Mouse (Mus musculus) monocyte, adult 2 months (primary cell): ENCODE measurements at regions not wholly inside any gene's neighbourhood (a gene's known extent, or its start where the extent isn't known, plus 50 kb on each side); places are given as distances from the start of the nearest gene placed in this dataset.
"Not testable (repeated sequence)": the region's sequence is repeated elsewhere in the genome, so short reads cannot be mapped to it uniquely, and the experiment has no call there.

Experiments used
- DNase-seq, 2 experiments: peaks; one replicate each; pipeline ENCODE4 v3.0.0; 2022; ENCODE audit warnings: low spot score in 2 of 2, low read depth in 1 of 2

DNA sequence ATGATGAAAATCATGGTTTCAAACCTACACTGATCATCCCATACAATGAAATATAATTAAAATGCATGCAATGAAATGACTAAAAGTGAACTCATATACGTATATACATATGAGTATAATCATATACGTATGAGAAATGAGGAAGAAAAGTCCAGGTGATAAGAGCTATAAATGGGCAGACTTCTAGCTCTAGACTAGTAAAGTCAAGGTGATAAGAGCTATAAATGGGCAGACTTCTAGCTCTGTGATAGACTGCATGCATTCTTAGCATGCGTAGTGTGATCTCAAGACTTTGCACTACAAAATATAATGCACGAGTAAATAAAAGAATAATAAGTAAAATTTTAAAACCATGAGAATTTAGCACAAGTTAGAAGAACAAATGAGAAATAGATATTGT, 606.2 kb upstream of the Gpc5 start:
- DNase-seq: no peak

DNA sequence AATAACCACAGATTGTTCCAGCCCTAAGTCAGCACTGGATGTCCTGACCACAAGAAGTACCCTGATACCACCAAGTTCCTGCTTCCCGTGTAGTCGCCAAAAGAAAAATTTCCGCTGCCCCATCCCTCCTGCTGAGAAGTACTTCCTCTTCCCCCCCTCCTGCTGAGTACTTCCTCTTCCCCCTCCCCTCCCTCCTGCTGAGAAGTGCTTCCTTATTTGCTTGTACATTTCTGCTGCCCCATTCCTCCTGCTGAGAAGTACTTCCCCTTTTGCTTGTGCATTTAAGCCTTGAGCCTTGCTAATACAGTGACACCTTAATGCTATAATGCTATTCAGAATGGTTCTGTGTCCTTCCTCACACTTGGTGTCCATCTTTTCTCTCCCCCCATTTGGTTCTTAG, 598.6 kb upstream of the Gpc5 start:
- not testable (repeated sequence) for DNase-seq

DNA sequence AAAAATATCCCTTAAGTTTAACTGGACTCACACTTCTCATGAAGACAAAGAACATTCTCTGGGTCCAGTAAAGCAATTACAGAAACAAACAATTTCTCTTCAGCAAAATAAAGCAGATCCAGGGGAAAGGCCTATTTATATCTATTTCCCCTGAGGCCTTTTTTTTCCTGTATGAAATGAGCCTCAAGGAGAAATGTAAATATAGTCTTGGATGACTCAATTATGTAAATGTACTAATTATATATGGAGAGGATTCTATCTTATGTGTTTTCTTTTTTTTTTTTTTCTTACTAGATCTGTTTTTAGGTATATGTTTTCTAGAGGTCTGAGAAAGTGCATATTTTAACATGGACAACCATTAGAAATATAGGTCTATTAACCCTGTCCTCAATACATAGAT, 587.0 kb upstream of the Gpc5 start:
- DNase-seq: no peak

DNA sequence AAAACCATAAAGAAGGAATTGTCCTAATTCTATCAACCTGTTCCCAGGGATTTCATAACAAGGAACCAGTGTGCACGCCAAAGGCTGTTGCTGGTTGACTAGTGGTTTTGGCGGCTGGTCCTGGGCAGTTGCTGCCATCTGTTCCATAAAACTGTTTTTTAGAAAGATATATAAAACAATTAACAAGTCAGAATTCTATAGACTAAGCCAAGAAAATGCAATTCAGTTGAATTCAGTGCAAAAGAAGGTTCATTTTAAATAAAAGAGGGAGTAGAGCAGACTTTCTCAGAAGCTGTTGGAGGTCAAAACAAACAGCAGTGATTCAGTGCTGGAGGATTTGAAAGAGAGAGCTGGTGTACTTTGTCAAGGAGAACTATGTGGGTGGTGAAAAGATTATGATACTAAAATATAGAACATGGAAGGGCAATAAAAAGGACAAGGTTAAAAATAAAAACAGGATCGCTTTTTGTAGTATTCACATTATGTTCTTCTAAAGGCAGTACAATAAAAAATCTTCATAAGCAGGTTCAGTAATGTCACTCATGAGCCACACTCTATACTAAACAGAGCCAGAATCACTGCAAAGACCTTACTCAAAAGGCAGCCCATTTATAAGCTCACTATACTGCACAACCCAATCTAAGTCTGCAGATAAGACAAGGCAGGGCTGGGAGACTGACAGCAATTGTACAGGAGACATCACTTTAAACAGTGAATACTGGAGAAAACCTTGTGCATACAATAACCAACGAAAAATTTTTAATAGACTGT, 543.9 kb upstream of the Gpc5 start:
- DNase-seq: no peak

DNA sequence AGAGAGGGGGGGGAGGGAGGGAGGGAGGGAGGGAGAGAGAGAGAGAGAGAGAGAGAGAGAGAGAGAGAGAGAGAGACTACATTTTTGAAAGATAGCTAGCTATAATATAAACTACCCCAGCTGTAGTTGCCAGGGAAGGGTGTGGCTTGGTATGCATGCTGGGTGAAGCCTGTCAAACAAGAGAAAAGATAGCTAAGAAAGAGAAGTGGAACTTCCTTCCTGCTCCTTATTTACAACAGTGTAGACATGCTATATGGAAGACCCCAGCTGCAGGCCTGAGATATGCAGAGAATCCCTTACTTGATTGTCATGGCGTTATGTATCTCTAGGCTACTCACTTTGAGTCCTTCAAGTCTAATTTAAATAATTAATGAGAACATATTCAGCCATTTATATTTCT, 542.9 kb upstream of the Gpc5 start:
- no peak for DNase-seq

DNA sequence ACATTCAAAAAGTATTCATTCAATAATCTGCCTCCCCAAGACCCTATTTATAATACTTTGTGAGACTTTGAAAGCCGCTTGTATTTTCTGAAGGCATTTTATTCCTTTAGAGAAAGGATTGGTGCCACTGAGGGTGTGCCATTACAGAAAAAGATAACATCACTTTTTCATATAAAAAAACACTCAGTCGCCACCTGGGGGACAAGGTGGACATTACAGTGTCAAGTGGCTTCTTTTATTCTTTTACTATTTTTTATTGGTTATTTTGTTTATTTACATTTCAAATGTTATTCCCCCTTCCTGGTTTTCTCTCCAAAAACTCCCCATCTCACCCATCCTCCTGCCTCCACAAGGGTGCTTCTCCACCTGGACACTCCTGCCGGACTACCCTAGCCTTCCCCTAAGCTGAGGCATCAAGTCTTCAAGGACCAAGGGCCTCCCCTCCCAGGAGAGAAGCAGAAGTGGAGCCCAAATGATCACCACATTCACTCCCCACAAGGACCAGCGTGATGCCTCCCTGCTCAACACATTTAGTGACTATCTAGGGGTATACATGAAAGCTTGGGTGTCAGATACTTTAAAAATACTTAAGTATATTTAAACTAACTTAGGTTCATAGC, 525.5 kb upstream of the Gpc5 start:
- no peak for DNase-seq

DNA sequence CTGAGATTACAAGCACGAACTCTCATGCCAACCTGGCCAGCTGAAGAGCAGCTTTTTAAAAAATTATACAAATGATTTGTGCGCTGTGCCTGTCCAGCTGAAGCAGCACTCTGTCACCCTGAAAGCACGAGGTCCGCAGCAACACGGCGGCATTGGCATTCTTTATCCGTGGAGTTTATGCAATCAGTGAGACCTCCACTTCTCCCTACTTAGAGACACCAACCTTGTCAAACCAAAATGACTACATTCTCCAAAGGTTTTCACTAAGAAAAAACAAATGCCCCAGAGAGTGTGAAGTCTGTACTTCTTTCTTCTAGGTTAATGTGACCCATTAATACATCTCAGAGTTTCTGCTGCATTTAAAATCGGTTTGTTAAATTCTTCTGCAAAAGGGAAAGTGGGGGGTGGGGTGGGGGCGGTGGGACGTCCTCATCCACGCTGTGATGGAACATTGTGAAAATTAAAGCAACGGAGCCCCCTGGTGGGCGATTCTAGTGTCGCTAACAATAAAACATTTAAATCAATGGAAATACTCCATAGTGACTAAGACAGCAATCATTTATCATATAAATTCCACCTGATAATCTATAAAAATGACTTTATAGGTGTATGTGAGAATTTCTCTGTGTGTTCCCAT, 524.2 kb upstream of the Gpc5 start:
- DNase-seq: no peak

DNA sequence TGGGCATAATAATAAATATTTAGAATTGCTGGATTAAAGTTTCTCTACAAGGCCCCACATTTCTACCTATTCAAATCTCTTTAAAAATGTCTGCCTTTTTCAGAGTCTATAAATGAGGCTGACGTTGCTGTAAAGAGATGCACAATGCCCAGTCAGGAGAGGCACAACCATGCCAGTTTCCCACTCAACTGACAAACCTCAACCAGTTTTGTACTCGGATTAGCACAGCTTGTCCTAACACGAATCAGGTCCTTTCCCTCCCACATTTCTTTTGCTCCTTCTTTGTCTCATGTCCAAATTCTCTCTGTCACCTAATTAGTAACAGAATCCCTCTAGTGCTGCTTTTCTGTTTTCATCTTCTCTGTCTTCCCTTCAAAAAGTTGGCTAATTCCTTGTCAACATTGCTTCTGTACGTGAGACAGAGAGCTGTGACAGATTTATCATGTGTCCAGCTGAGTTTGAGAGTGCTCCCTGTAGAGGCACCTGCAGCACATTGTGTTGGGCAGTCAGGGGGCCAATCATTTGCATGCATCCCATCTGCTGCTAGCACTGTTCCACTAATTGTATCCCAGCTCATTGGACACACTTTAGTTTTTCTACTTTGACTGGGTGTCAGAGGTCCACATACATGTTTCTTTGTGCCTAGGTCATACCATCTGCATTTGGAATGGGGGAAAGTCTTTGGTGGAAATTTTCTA, 504.5 kb upstream of the Gpc5 start:
- DNase-seq: no peak

DNA sequence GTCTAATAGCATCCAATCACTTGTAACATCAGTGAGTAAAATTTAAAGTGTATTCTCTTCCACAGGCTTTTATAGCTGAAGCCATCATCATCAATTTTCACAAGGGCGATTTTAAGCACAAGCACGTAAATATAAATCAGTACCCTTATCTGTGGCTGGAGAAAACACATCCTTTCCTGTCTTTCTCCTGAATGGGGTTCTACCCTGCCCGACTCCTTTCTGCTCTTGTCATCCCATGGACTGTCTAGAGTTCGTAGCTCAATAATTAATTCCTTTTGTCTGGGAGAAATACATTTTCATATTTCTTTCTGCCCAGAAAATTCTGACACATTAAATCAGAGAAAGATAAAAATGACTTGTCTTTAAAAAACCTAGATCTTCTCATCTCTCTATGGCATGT, 482.7 kb upstream of the Gpc5 start:
- DNase-seq: no peak

DNA sequence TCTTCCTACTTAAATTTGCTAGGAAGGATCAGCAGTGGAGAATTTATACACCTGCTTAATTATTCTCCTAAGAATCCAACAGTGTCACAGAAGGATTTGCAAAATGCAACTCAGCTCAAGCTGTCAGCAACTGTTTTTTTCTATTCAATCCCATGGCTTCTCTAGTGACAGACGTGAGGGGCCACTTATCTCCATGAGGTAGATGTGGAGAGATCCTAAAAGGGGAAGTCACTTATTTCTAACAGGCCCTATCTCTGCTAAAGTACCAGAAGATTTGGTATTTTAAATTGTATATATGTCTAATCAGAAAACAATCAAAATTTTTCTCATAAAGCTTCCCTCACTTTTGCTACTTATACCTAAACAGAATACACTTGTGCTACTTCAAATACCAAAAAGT, 479.6 kb upstream of the Gpc5 start:
- no peak for DNase-seq

DNA sequence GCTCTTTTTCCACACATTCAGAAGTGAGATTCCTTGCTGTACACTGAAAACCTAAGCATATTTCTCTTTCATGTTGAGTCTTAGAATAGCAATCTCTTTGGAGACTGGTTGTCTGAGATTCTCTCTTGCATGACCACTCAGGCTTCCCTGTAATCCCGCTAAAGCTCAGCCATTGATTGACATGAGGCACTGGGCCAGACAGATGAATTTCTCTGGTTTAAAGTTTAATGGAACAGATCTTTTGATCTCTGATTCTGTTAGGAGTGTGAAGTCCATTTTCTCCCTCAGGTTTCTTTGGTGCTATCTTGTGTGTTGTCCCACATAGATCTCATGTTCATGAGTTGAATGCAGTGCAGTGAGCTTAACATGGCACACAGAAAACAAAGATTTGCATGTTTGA, 435.4 kb upstream of the Gpc5 start:
- no peak for DNase-seq

DNA sequence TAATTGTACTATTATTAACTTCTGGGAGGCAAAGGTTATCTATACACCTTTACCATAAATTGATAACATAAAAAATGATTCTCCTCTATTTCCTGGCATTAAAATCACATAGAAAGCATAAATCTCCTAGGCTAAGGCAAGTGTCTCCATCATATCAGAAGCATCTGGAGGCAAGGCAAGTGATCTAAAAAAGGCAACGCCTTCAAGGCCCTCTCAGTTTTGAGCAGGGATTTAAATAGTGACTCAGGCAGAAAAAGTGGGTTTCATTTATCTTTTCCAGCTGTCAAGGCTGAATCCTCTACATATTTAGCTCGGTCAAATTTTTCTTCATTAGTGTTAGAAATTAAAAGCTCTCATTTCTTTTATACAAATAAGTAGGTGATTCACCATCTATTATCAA, 430.0 kb upstream of the Gpc5 start:
- DNase-seq: no peak

DNA sequence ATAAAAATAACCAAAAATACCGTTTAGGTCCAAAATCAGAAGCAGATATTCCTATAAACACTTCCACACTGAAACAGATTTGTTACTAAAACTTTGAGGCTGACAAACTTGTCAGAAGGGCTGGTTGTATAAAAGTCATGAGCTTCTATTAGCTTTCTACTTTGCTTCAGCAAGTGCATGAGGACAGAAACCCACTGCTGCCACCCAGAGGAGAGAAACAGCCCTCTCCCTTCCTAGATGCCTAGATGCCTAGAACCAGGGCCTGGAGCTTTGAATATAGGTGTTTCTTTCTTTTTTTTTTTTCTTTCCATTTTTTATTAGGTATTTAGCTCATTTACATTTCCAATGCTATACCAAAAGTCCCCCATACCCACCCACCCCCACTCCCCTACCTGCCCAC, 406.9 kb upstream of the Gpc5 start:
- DNase-seq: no peak

DNA sequence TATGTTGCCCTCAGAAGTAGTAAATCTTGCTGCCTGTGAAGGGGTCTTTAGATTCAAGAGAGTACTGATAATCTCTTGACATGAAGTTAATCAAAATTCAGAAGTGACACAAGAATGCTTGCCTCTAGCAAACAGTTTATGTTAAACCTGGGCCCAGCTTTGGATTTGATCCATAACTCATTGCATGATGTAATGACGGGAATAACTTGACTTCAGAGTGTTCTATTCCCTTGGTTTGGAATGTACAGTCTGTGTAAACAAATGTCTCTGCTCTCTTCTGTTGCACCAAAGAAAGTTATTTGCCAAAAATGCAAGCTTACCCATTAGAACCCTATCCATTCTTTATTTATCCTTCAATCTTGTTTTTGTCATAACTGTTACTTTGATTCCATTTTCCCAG, 397.1 kb upstream of the Gpc5 start:
- DNase-seq: no peak

DNA sequence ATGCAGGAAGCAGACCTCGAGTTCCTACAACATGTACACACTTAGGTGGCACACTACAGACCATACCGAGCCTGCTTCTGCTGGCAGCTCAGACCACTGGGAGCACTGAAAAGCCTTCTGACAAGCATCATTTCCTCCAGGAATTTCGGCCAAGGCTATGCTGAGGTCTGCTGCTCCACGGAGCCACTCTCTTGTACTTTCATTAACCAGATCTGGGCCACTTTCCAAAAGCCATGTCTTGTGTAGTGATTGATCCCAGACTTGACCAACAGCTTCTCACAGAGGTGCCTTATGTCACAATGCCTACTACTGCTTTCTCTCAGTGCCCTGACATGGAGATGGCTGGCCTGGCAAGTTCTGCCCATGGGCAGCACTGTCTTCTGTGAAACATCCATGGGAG, 394.5 kb upstream of the Gpc5 start:
- no peak for DNase-seq

DNA sequence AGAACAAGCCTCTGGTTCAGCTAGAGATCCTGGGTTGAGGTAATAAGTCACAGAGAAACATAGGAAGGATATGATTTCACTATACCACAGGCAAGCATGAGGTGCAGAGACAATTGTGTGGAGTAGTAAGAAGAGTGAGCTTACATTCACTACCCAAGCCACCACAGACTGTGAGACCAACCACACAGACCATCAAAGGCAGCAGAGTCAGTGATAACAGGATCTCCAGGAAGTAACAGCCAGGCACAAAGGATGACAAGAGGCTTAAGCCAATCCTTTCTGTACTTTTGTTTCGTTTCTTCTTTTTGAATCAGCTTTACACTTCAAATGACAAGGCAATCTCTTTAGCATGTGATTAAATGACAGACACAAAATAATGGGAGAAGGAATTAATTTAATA, 368.9 kb upstream of the Gpc5 start:
- DNase-seq: no peak

DNA sequence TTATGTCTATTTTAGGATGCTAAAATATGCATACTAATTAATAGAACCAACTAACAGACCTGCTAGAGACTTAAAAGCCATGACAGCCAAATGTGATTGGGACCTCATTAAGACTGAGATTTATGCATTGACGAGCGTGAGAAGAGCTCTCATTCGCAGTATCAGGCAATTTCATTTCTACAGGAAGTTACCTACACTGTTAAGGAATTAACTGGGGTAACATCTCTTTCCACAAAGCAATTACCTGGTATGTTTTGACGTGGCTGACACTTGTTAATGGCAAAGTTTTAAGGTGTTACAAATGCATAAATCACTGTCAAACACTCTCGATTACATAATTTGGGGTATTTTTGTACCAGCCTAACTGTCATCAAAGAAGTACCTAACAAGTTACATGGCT, 324.7 kb upstream of the Gpc5 start:
- no peak for DNase-seq

DNA sequence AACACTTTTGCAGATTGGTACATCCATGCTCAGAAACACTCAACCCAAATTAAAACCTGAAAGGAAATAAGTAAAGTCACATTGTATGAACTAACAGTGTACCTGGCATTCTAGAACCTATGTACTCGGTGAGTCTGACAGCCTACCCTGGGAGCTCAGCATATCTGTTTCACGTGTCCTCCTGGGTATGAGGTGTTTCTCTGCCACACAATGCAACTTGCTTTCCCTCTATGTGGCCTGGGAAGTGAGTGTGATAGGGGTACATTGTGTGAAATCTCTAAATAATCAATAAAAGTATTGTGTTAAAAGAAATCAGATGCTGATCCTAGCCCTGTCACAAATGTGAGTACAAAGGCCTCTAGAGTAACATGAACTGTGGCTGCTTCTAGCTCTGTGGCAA, 315.3 kb upstream of the Gpc5 start:
- DNase-seq: no peak

DNA sequence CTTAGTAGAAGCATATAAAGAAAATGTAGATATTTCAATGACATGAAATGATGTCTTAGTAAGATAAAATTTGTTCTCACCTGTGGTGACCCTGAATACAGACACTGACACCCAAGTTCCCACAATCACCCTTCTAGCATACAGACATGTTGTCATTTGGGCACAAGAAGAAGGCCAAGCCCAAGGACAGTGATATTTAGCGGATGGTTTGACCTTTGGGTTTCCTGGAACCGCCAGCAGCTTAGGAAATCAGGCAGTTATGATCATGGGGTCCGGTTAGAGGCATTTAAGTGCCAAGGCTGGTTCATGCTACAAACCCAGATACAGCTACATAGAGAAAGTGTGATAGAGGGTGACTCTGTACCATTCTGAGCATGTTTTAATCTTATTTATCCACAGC, 310.2 kb upstream of the Gpc5 start:
- no peak for DNase-seq

DNA sequence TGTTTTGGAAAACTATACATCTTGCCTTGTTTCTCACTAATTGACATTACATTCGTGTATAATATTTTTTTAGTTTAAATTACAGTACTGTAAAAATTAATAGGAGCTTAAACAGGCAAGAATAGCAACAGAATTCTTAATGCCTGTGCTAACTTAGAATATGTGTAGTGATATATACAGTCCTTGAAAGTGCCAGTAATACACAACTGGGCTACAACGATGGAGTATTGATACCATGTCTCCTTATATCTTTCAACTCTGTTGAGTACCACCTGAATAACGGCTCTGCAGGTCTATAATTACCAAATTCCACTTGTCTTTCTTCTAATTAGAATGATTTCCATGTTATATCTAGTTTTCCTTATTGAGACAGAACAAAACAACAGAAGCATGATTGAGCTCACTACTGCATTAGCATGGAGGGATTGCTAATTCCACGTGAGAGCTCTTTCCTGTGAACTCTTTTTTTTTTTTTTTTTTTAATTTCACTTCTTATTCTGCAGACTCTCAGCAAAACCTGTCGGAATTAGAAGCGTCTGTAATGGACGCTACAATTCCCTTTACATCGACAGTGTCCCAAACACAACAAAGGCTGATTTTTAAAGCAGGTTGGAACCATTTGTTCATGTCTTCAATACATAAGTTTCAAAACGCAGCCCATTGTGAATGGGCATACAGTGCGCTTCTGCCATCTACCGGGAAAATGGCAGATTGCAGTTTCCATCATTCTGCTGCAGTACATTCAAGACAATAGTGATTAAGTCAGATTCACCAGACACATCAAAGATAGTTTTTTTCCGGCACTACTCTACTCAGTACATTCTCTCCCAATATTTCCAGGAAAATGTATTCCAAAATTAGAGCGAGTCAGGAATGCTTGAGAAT, 300.8 kb upstream of the Gpc5 start:
- DNase-seq: no peak

DNA sequence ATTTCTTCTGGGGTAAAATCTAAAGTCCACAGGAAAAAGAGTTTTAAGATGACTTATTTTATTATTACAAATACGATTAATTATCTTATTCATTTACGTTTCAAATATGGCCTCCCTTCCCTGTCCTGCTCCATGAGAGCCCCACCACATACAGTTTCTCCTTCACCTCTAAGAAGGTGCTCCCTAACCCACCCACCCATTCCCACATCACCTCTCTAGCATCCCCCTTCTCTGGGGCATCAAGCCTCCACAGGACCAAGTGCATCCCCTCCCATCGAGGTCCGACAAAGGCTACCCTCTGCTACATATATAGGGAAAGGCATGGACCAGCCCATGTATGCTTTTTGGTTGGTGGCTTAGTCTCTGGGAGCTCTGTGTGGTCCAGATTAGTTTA, 300.2 kb upstream of the Gpc5 start:
- no peak for DNase-seq
